Mouse (Mus musculus): Measurements from ENCODE around the gene Plpp7.

Plpp7 gene

GRCm38 (mm10) chr2:32139377-32139776, 44.0 kb downstream of the Plpp7 start:
- no peak for DNase-seq (ENCODE audit: low spot score)

GRCm38 (mm10) chr2:32140498-32140934, 45.2 kb downstream of the Plpp7 start:
- DNase-seq (ENCODE audit: low spot score): no peak

- no peak for DNase-seq (ENCODE audit: low spot score)
Observed at GRCm38 (mm10) chr2:32141602-32142001, 46.3 kb downstream of the Plpp7 start.

- DNase-seq (ENCODE audit: low spot score): no peak
Observed at GRCm38 (mm10) chr2:32142368-32142767, 47.0 kb downstream of the Plpp7 start.

GRCm38 (mm10) chr2:32144633-32145032, 49.3 kb downstream of the Plpp7 start:
- no peak for DNase-seq (ENCODE audit: low spot score)

GRCm38 (mm10) chr2:32146617-32147162, 51.4 kb downstream of the Plpp7 start:
- no peak for DNase-seq (ENCODE audit: low spot score)

GRCm38 (mm10) chr2:32150135-32150534, 54.8 kb downstream of the Plpp7 start:
- DNase-seq (ENCODE audit: low spot score): no peak

- no peak for DNase-seq (ENCODE audit: low spot score)
Observed at GRCm38 (mm10) chr2:32150562-32150923, 55.2 kb downstream of the Plpp7 start.

GRCm38 (mm10) chr2:32150924-32151659, 55.8 kb downstream of the Plpp7 start, which contains the start of gene Prrc2b:
Prrc2b (plus strand) TSS chr2:32151082.
- DNase-seq (ENCODE audit: low spot score): peak; percentile 58

- DNase-seq (ENCODE audit: low spot score): no peak
Observed at GRCm38 (mm10) chr2:32151660-32152366, 56.5 kb downstream of the Plpp7 start.

GRCm38 (mm10) chr2:32152367-32153034, 57.2 kb downstream of the Plpp7 start:
- no peak for DNase-seq (ENCODE audit: low spot score)

GRCm38 (mm10) chr2:32153041-32153790, 57.9 kb downstream of the Plpp7 start:
- DNase-seq (ENCODE audit: low spot score): no peak

GRCm38 (mm10) chr2:32153791-32154119, 58.4 kb downstream of the Plpp7 start:
- no peak for DNase-seq (ENCODE audit: low spot score)

- no peak for DNase-seq (ENCODE audit: low spot score)
Observed at GRCm38 (mm10) chr2:32154334-32154997, 59.1 kb downstream of the Plpp7 start.

GRCm38 (mm10) chr2:32154998-32155541, 59.7 kb downstream of the Plpp7 start:
- no peak for DNase-seq (ENCODE audit: low spot score)

- no peak for DNase-seq (ENCODE audit: low spot score)
Observed at GRCm38 (mm10) chr2:32155614-32156013, 60.3 kb downstream of the Plpp7 start.

GRCm38 (mm10) chr2:32156645-32157044, 61.3 kb downstream of the Plpp7 start:
- no peak for DNase-seq (ENCODE audit: low spot score)

GRCm38 (mm10) chr2:32157328-32157727, 62.0 kb downstream of the Plpp7 start:
- DNase-seq (ENCODE audit: low spot score): no peak

- DNase-seq (ENCODE audit: low spot score): no peak
Observed at GRCm38 (mm10) chr2:32158616-32159239, 63.4 kb downstream of the Plpp7 start.

Measured in ovary, postnatal 10 days (tissue).